Mouse (Mus musculus) R1 (cell line): ENCODE measurements around the gene Gm28047.

Experiments used
- DNase-seq: peaks from one replicate; pipeline ENCODE4 v3.0.0-alpha.2; 2018; ENCODE audit warnings: low read depth, low spot score

Gm28047 gene

DNA sequence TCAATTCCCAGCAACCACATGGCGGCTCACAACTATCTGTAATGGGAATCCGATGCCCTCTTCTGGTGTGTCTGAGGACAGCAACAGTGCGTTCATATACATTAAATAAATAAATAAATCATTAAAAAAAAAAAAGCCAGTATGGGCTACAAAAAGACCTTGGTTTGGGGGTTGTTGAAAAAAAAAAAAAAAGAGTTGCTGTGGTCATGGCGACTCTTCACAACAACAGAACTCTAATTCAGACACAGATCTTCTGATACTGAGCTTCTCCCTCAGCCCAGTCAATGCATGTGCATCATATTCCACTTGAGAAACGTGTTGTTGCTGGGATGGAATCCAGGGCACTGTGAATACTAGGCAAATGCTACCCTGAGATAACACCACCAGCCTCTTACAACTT lies 72.3 kb downstream of the Gm28047 start:
- no peak for DNase-seq

DNA sequence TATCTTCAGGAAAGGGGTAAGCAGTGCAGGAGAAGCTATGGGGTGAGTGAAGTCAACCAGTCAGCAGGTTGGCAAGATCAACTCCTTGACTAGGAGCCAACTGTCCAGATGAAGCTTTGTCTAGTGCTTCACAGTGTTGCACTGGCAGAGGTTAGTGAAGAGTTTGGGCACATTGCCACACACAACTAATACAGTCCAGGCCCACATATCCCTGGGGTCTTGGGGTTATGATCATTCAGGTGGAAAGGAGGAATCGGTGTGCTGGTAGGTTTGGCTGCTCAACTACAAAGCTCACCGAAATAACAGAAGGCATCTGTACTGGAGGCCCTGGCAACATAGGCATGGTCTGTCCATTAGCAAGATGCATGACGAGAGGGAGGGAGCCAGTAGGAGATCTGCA lies 77.4 kb downstream of the Gm28047 start:
- no peak for DNase-seq

DNA sequence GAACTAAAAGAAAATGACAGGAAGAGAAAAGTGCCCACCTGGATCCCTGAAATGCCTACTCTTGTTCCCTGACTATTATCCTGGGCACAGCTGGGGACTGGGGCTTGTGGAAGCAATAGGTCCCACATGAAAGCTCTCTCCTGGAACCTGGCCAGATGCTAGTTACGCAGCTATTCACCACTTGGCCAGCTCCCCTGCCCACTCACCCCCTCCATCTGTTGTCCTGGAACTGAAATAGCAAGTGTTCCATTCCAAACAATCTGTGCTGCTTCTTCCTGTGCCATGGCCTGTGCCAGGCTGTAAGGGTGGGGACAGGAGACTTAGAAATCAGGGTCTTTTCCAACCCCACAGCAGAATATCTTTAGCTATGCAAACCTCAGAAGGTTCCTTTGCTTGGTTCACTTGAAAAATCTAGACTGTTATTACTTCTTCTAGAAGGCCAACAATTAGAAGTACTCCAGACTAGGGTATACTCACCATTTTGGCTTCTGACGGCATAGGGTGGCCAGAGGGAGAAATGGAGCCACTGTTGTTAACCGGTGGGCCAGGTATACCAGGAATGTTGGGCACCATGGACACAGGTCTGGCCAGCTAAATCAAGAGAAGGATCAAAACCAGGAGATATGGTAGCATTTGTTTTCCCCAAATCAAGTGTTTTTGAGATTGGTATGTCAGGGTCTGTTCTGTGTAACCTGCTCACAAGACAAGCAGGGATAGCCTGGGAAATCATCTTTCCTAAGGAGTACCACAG lies 78.0 kb downstream of the Gm28047 start:
- no peak for DNase-seq

DNA sequence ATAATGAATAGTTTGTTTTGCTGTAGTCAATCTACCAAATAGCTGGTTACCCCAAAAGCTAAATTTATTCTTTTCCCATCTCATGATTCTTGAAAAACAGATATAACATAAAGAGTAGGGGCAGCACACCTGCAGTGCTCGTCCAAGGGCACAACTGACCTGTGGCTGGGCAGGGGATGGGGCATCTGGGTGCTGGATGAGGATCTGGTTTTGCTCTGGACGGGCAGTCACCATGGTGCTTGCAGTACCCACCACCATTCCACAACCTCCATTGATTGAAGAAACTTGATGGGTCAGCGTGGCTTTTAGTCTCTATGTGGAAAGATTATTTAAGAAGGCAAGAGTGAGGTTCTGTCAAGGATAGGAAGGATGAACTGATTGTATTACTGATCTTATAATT lies 78.6 kb downstream of the Gm28047 start:
- DNase-seq = no peak

DNA sequence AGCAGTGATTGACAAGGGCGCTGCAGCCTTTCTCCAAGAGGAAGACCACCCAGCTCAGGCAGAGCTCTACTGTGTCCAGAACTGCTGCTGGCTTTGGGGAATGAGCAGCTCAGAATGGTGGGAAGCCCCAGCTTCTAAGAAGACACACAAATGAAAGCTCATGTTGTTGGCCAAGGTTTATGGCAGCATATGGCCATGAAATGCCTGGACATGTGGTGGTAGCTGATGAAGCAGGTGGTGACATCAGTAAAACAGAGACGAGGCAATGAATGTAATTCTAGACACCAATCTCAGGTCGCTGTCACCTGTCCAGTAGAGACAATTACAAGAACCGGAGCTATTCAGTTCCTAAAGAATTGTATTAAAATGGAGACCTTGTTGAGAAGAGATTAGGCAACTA lies 80.1 kb downstream of the Gm28047 start:
- DNase-seq = no peak

DNA sequence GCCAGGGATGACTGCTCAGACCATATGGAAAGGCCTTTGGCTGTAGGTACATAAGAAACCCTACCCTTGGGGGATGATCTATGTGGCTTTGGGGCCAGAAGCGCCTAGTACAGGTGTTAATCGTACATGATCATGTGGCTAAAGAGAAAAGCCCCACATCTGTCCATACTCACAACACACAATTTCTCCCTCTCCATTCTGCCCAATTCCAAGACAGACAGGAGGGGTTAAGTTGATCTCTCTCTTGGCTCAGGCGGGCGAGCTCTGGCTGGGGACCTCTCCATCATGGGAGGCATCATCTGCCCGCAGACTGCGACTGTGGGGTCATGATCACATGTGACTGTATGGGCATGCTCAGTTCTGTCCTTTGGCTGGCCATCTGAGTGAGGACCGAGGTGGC lies 90.9 kb downstream of the Gm28047 start:
- no peak for DNase-seq

DNA sequence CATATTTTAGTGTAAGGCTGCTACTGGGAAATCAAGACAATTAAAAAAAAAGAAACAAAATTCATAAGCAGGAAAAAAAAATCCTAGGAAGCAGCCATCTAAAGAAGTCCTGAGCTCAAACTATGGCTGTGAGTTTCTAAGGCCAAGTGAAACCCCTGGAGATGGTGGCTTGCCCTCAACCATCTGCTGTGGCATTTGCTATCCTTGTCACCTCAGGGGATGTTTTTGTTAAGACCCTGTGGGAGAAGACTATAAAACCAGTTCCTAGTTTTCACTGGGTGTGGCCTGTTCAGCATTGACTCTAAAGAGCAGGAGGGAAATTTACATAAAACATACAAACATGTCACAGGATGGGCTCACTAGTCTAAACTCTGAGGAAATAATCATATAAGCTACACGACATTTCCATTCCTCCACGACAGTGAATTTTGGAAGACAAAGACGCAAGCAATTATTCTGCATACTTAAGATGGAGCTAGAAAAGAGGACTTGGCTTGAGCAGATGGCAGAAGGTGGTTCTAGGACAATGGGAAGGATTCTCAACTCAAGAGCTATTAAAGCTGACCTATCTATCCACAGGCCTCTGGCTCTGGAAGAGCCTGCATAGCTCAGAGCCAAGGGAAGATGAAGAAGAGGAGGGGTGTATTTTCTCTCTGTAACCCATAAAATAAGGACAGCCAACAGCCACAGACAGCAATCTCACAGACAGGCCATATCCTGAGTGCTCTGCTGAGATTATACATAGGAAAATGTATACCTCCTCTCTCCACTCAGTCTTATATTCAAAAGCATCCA lies 92.6 kb downstream of the Gm28047 start:
- DNase-seq = no peak

DNA sequence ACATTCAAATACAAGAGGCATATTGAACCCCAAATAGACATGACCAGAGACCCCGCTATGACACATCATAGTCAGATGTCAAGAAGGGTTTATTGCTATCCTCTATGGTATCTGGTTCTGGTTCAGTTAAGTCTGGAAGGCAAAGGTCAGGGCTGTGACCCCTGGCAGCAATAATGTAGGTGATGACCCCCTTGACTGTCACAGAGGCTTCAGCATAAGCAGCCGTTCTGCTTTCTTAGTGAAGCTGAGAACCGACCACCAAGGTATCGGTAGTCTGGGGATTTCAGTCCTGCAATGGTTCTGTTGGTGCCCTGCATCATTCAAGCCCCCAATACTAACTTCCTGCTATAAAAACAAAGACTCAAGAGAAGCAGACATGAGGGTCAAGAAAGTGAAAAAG lies 93.3 kb downstream of the Gm28047 start:
- no peak for DNase-seq

DNA sequence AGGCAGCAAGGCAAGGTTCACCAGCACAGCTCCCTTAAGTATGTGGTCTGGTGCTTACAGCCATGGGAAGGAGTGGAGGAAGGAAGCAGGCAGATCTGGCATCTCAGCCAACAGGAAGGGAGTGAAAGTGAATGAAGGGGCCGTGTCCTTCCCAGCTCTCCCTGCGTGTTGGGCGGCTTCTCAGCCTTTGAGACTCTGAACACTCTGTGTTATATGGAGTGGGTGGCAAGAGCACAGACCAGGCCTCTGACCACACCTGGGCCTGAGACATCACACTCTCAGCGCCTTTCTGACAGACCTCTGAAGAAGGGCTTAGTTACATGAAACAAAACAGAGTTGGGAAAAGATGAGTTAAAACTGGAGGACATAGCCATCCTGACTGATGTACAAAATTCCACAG lies 94.3 kb downstream of the Gm28047 start:
- DNase-seq = no peak

DNA sequence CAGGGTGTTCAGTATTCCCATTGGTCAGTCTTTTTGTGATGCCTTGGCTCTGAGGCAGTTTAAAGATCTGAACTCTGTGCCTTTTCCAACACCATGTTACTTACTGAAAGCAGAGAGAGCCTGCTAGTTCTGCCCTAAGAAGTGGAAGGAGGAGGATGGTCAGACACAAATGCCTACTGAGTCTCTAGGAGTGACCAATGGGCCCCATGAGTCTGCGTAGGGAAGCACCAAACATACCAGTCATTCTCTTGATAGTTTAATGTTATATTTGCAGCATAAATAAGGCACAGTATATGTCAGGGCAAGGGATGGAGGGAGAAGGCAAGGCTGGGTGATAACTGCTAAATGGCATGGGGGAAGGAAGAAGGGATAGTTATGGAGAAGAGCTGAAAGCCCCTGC lies 96.5 kb downstream of the Gm28047 start:
- no peak for DNase-seq

DNA sequence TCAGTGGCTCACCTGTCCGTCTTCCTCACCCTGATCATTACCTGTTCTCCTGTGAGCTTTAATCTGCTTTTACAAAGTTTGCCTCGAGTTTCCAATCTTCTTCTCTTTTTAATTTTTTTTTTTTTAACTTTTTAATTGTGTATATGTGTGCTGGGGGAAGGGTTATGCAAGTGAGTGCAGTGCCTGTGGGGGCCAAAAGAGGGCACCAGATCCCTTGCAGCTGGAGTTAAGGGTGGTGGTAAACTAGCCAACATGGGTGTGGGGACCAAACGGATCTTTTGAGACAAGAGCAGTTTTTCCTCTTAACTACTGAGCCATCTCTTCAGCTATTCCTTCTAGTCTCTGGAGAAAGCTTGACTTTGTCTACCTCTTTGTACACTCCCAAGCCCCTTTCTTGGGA lies 96.9 kb downstream of the Gm28047 start:
- DNase-seq = peak; percentile 60

DNA sequence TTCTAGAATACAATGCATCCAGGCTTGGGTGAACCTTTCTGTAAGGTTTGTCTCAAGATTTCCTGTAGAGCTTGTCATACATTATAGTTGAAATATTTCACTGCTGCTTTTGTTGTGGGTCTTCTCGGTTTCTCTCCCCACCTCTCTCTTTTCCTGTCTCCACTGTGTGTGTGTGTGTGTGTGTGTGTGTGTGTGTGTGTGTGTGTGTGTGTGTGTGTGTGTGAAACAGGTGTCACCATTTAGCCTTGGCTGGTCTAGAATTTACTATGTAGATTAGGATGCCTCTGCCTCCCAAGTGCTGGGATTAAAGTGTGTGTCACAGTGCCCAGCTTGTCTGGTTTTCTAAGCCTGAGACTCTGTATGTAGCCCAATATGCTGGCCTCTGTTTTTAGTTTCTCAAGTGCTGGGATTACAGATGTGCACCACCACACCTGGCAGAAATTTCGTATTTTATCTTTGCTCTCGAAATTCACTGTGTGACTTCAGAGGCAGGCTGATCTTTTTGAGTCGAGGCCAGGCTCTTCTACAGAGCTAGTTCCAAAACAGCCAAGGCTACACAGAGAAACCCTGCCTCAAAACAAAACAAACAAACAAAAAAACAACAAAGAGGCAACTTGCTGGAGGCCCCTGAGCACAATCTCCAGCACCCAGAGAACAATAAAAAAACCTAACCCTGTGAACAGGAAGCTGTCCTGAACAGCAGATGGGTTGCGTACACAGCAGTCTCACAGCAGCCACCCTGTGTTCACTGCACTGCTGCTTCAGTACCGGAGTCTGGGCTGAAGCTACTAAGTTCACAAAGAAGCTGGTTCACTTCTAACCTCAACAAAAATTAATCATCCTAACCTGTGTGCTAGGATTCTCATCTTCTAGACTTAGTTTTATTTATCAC lies 98.5 kb downstream of the Gm28047 start:
- no peak for DNase-seq

DNA sequence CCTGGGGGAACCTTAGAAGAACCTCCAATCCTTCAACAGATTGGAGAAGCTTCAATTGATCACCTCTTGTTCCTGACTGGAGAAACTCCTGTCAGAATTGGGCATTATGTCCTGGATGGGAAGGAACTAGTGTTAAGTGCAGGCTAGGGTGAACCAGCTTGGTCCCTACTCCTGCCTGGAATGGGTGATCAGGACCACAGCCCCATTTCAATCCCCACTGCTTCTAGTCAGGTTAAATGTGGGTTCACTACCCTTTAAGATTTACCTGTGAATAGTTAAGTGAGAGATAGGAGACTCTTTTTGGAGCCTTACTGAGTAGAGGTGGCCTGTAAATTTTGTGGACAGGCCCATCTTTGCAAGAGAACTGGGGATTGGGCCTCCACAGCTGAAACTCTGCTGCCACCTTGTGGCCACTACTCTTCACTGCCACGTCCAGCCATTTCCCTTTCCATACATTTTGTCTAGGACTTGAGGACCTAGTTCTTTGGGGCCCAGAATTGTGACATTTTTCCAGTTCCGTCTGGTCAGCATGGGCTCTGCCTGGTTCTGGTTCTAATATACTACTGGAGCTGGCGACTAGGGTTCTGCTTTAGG lies 99.9 kb downstream of the Gm28047 start, which contains the start of gene Npff:
TSS of gene Npff (minus strand) at position 51 of the 594 bp plus-strand sequence.
- peak; percentile 77 for DNase-seq

DNA sequence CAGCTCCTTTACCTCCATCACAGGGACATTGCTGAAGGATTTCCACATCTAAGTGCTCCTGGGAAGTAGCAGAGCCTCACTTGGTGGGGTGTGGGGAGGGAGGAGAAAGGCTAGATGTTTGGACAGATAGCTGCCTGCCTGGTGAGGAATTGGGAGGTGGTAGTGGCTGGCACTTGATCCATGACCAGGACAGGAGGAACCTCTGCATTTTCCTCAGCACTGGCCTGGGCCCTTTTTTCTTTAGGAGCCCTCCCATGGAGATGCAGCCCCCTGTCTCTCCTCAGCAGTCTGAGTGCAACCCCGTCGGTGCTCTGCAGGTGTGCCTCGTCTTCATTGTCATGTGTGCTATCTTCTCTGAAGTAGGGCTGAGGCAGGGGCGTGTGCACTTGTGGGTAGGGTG lies 103.4 kb downstream of the Gm28047 start:
- no peak for DNase-seq

DNA sequence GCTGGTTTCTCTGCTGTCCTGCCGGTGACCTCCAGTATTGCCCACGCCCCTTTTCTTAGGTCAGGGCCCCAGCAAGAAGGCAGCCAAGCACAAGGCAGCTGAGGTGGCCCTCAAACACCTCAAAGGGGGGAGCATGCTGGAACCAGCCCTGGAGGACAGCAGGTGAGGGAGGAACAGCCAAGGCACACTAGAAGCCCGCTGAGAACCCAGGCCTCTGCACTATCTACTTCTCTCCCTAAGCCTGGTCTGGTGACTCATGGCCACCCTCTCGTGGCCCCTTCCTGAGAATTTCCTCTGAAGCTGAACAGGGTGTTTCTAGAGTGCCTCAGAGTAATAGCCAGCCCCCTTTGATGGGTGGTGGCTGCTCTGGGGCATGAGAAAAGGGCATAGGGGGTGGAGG lies 104.5 kb downstream of the Gm28047 start:
- DNase-seq = no peak

DNA sequence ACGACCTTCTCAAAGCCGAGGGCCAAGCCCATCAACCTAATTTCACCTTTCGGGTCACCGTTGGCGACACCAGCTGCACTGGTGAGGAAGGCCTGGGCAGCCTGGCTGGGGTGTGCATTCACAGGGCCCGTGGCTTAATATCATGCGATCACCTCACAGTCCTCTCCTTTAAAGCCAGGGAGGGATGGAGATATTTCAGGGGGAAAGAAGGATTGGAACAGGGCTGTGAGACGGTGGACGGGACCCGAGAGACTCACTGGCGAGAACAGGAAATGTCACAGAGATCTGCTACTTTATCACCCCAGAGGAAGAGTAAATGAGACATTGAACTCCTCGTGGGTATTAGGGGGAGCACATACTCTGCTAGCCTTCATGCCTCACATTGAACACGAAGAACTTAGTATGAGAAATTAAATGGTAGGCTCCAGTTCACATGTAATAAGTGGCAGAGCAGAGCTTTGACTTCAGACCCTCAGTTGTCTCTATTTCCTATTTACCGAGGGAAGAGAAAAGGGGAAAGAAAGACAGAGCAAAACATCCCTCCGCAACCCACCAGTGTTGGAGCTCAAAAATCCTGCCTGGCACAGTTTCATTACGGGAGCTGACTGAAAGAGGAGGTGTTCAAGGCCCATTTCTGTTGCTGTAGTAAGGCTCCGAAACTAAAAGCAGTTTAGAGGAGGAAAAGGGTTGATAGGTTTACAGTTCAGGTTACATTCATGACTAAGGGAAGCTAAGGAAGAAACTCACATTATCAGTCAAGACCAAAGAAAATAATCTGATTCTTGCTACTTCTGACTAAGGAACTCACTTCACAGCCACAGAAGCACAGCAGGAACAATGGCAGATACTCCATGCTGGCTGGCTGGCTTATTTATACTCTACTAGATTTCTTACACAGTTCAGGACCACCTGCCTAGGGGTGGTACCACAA lies 105.4 kb downstream of the Gm28047 start:
- DNase-seq = no peak

DNA sequence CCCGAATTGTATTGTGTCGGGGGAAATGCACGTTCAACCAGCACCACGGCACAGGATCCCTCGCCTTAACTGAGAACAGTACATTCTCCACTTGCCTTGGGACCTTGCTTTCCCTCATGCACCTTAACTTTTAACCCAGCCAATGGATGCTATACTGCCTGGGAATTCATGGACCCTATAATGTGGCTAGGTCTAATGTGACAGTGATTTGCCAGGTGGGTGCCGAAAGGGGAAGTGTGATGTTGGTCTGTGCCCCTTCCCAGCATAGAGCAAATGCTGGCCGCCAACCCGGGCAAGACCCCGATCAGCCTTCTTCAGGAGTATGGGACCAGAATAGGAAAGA lies 106.0 kb downstream of the Gm28047 start:
- no peak for DNase-seq

DNA sequence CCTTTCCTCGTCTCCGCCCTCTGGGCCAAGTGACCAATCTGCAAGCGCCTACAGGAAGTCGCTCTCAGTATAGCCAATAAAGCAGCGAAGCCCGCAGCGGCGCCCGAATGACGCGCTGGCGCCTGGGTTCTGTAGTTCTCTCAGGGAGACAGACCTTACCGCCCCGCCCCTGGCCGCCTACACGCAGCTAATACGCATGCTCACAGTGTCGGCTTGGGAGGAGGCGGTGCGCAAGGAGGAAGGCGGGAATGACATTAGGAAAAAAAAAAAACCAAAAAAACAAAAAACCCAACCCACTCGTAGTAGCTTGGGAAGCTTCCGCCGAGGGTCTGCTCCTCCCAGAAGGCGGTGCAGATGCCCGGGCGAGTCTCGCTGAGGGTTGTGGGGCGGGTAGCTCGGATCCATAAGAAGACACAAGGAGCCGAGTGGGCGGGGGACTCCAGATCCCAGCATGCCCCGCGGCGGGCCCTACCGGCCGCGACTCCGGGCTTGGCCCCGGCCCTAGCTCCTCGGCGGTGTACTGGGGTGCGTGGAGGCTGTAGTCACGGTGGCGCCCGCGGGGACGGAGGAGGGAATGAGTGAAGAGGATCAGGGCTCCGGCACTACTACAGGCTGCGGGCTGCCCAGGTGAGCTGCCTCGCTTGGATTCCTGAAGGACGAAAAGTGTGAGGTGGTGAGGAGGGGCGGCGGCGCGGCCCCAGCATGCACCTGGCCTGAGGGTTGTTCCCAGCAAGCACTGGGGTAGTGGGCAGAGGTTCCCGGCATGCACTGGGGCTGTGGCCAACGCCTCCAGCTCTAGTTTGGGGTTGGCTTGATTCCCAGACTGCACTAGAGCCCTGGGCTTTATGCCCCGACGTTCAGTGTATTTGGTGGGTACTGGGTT lies 106.7 kb downstream of the Gm28047 start, which contains the start of gene Tarbp2:
TSS of gene Tarbp2 (plus strand) at position 217 of the 883 bp plus-strand sequence.
- peak; percentile 100 for DNase-seq

DNA sequence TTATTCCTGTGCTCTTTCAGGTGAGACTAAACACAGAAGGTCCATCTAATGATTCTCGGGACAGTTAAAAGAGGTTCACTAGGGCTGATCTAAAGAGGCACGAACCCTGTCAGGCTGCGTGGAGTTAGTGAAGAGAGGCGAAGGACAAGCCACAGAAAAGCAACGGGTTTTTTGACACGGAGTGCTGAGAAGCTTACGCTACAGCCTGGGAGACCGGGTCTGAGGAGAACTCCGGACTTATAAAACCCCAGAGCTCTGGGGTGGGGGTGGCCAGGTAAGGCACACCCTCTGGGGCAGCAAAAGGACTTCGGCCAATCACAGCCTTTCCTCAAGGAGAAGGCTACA lies 107.3 kb downstream of the Gm28047 start:
- no peak for DNase-seq
